Mouse (Mus musculus): ENCODE data around the gene Mfsd10. TPM values are rescaled to one million over a fixed set of nuclear protein-coding genes. Genes with fewer than 3 reads are reported as not detected.
"Not testable (repeated sequence)": the region's sequence is repeated elsewhere in the genome, so short reads cannot be mapped to it uniquely, and the experiment has no call there.

The Mfsd10 gene
- polyA plus RNA-seq, 1 experiment from 2014 or later: 103 TPM

- no peak for DNase-seq (ENCODE audit: low spot score)
- ATAC-seq (ENCODE audit: insufficient number of reproducible peaks, low FRiP score, low TSS enrichment, low read depth): no peak
- H3K4me1 ChIP-seq (ENCODE audit: control insufficient read depth, insufficient read depth, low read length): peaks cover 3% of the 10 kb centered on the region; the same call in 1 of the 2 replicates
- H3K9ac ChIP-seq (ENCODE audit: low read length): no peak overlapping the region
- H3K27me3 ChIP-seq (ENCODE audit: control insufficient read depth, insufficient read depth, low read length): no peaks in the 10 kb centered on the region
- WGBS: 93% methylated on average over 6 of the region's 6 CpGs
- H3K36me3 ChIP-seq (ENCODE audit: control insufficient read depth, insufficient read depth, low read length): peaks cover 5% of the 10 kb centered on the region; the same call in 1 of the 2 replicates
- no peak overlapping the region for H3K27ac ChIP-seq (replicated peaks; ENCODE audit: low read depth, low read length)
- no peak overlapping the region for H3K4me3 ChIP-seq (ENCODE audit: low read depth, low read length)
- no peak overlapping the region for H3K4me2 ChIP-seq (ENCODE audit: low read depth, severe bottlenecking)
- H3K9me3 ChIP-seq (ENCODE audit: control insufficient read depth, low read length): no peaks in the 10 kb centered on the region
Observed at GRCm38 (mm10) chr5:34592666-34593065, 44.3 kb downstream of the Mfsd10 start.

DNA sequence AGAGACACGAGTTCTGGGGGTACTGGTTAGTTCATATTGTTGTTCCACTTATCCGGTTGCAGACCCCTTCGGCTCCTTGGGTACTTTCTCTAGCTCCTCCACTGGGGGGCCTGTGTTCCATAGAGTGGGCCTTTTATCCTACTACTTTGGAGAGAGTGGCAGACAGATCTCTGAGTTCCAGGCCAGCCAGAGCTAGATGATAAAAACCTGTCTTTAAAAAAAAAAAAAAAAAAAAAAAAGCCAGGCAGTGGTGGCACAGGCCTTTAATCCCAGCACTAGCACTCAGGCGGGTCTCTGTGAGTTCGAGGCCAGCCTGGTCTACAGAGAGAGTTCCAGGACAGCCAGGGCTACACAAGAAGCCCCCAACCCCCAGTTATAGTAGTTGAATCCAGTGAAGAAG is 44.8 kb downstream of the Mfsd10 start:
- not testable (repeated sequence) for H3K4me2 ChIP-seq (ENCODE audit: low read depth, severe bottlenecking); H3K9ac ChIP-seq (ENCODE audit: low read length); H3K27me3 ChIP-seq (ENCODE audit: control insufficient read depth, insufficient read depth, low read length); H3K9me3 ChIP-seq (ENCODE audit: control insufficient read depth, low read length); H3K4me1 ChIP-seq (ENCODE audit: control insufficient read depth, insufficient read depth, low read length); H3K36me3 ChIP-seq (ENCODE audit: control insufficient read depth, insufficient read depth, low read length); DNase-seq (ENCODE audit: low spot score); H3K27ac ChIP-seq (replicated peaks; ENCODE audit: low read depth, low read length); ATAC-seq (ENCODE audit: insufficient number of reproducible peaks, low FRiP score, low TSS enrichment, low read depth); H3K4me3 ChIP-seq (ENCODE audit: low read depth, low read length)
- 89% methylated on average over 5 of the region's 5 CpGs for WGBS

- Histone ChIP-seq H3K9ac (ENCODE audit: low read length) (no peak overlapping the region), H3K27ac (replicated peaks; ENCODE audit: low read depth, low read length) (no peak overlapping the region)
- 81% methylated on average over 5 of the region's 5 CpGs for WGBS
Observed at GRCm38 (mm10) chr5:34591388-34592004, 45.5 kb downstream of the Mfsd10 start.

GRCm38 (mm10) chr5:34590702-34591101 is 46.3 kb downstream of the Mfsd10 start:
- no peak overlapping the region for H3K4me3 ChIP-seq (ENCODE audit: low read depth, low read length)
- H3K36me3 ChIP-seq (ENCODE audit: control insufficient read depth, insufficient read depth, low read length): peaks cover 3% of the 10 kb centered on the region; the same call in 1 of the 2 replicates
- WGBS: 77% methylated on average over 4 of the region's 4 CpGs
- no peak overlapping the region for H3K9ac ChIP-seq (ENCODE audit: low read length)
- no peaks in the 10 kb centered on the region for H3K9me3 ChIP-seq (ENCODE audit: control insufficient read depth, low read length)
- no peak overlapping the region for H3K4me2 ChIP-seq (ENCODE audit: low read depth, severe bottlenecking)
- H3K27me3 ChIP-seq (ENCODE audit: control insufficient read depth, insufficient read depth, low read length): no peaks in the 10 kb centered on the region
- no peak overlapping the region for H3K27ac ChIP-seq (replicated peaks; ENCODE audit: low read depth, low read length)
- DNase-seq (ENCODE audit: low spot score) (no peak), ATAC-seq (ENCODE audit: insufficient number of reproducible peaks, low FRiP score, low TSS enrichment, low read depth) (no peak)
- peaks cover 3% of the 10 kb centered on the region; the same call in 1 of the 2 replicates for H3K4me1 ChIP-seq (ENCODE audit: control insufficient read depth, insufficient read depth, low read length)

More at GRCm38 (mm10) chr5:34591388-34592004, 45.5 kb downstream of the Mfsd10 start:
- DNase-seq (ENCODE audit: low spot score): no peak
- no peaks in the 10 kb centered on the region for H3K9me3 ChIP-seq (ENCODE audit: control insufficient read depth, low read length)
- no peak overlapping the region for H3K4me3 ChIP-seq (ENCODE audit: low read depth, low read length)
- no peaks in the 10 kb centered on the region for H3K27me3 ChIP-seq (ENCODE audit: control insufficient read depth, insufficient read depth, low read length)
- ATAC-seq (ENCODE audit: insufficient number of reproducible peaks, low FRiP score, low TSS enrichment, low read depth): no peak
- no peak overlapping the region for H3K4me2 ChIP-seq (ENCODE audit: low read depth, severe bottlenecking)
- H3K36me3 ChIP-seq (ENCODE audit: control insufficient read depth, insufficient read depth, low read length): peaks cover 3% of the 10 kb centered on the region; the same call in 1 of the 2 replicates
- peaks cover 3% of the 10 kb centered on the region; the same call in 1 of the 2 replicates for H3K4me1 ChIP-seq (ENCODE audit: control insufficient read depth, insufficient read depth, low read length)

DNA sequence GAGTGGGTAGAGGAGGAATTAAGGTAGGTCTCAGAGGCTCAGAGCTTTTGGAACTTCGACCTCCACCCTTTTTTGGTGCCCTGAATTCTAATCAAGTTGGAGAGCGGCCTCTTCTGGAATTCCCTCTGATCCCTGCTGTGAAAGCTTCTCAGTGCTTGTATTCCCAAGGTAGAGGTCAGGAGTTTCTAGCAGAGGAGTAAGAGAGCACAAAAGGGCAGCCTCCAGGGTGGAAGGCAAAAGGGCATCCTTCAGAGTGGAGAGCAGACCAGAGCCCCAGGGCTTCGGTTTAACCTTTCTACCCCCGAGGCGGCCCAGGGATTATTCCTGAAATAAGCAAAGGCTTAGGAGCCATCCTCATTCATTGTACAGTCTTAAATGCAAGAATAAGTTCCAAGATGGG is 47.0 kb downstream of the Mfsd10 start:
- no peak for DNase-seq (ENCODE audit: low spot score)
- H3K4me2 ChIP-seq (ENCODE audit: low read depth, severe bottlenecking): no peak overlapping the region
- H3K36me3 ChIP-seq (ENCODE audit: control insufficient read depth, insufficient read depth, low read length): peaks cover 3% of the 10 kb centered on the region; the same call in 1 of the 2 replicates
- no peak overlapping the region for H3K4me3 ChIP-seq (ENCODE audit: low read depth, low read length)
- no peak for ATAC-seq (ENCODE audit: insufficient number of reproducible peaks, low FRiP score, low TSS enrichment, low read depth)
- peaks cover 3% of the 10 kb centered on the region; the same call in 1 of the 2 replicates for H3K4me1 ChIP-seq (ENCODE audit: control insufficient read depth, insufficient read depth, low read length)
- H3K27me3 ChIP-seq (ENCODE audit: control insufficient read depth, insufficient read depth, low read length): no peaks in the 10 kb centered on the region
- WGBS: 30% methylated on average over 5 of the region's 5 CpGs
- H3K27ac ChIP-seq (replicated peaks; ENCODE audit: low read depth, low read length): no peak overlapping the region
- no peaks in the 10 kb centered on the region for H3K9me3 ChIP-seq (ENCODE audit: control insufficient read depth, low read length)
- H3K9ac ChIP-seq (ENCODE audit: low read length): no peak overlapping the region

DNA sequence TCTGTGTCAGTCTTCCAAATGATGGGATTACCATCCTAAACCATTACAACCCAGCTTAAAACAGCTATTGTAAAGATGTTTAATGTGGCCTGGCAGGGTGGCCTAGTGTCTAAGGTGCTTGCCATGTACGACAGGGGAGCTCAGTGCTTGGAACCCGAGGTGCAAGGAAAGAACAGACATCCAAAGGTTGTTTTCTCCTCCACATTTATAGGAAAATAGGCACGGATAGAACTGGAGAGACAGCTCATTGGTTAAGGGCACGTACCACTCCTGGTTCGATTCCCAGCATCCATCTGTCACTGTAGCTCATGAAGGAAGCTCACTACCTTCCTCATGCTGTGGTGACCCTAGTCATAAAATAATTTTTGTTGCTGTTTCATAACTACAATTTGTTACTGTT is 49.1 kb downstream of the Mfsd10 start:
- no peak overlapping the region for H3K4me3 ChIP-seq (ENCODE audit: low read depth, low read length)
- no peaks in the 10 kb centered on the region for H3K9me3 ChIP-seq (ENCODE audit: control insufficient read depth, low read length)
- H3K9ac ChIP-seq (ENCODE audit: low read length): no peak overlapping the region
- ATAC-seq (ENCODE audit: insufficient number of reproducible peaks, low FRiP score, low TSS enrichment, low read depth) (no peak), DNase-seq (ENCODE audit: low spot score) (no peak)
- H3K4me1 ChIP-seq (ENCODE audit: control insufficient read depth, insufficient read depth, low read length): peaks cover 3% of the 10 kb centered on the region; the same call in 1 of the 2 replicates
- H3K4me2 ChIP-seq (ENCODE audit: low read depth, severe bottlenecking): no peak overlapping the region
- no peaks in the 10 kb centered on the region for H3K27me3 ChIP-seq (ENCODE audit: control insufficient read depth, insufficient read depth, low read length)
- no peaks in the 10 kb centered on the region for H3K36me3 ChIP-seq (ENCODE audit: control insufficient read depth, insufficient read depth, low read length)
- WGBS: 87% methylated on average over 5 of the region's 5 CpGs
- no peak overlapping the region for H3K27ac ChIP-seq (replicated peaks; ENCODE audit: low read depth, low read length)

DNA sequence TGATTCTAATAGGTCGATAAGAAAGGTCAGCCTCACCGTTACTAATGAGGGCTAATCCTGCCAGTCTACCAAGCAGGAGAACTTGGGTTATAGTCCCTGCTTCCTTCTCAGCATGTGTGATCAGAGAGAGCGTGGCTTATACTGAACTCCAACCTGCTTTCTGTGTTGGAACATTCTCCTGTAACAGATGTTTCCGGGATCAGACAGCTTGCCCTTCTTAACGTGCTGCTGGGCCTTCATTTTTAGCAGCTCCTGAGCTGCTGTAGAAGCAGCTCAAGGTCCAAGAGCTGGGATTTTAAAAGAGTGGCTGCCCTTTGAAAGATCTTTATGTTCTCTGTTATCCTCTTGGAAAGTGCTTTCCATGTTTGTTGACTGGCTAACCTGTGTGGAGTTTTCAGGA is 51.8 kb downstream of the Mfsd10 start:
- H3K27me3 ChIP-seq (ENCODE audit: control insufficient read depth, insufficient read depth, low read length): no peaks in the 10 kb centered on the region
- no peak overlapping the region for H3K27ac ChIP-seq (replicated peaks; ENCODE audit: low read depth, low read length)
- no peaks in the 10 kb centered on the region for H3K36me3 ChIP-seq (ENCODE audit: control insufficient read depth, insufficient read depth, low read length)
- WGBS: 78% methylated on average over 5 of the region's 5 CpGs
- DNase-seq (ENCODE audit: low spot score): no peak
- ATAC-seq (ENCODE audit: insufficient number of reproducible peaks, low FRiP score, low TSS enrichment, low read depth): no peak
- no peak overlapping the region for H3K4me3 ChIP-seq (ENCODE audit: low read depth, low read length)
- H3K9ac ChIP-seq (ENCODE audit: low read length): no peak overlapping the region
- H3K4me2 ChIP-seq (ENCODE audit: low read depth, severe bottlenecking): no peak overlapping the region
- no peaks in the 10 kb centered on the region for H3K9me3 ChIP-seq (ENCODE audit: control insufficient read depth, low read length)
- peaks cover 1% of the 10 kb centered on the region; the same call in 1 of the 2 replicates for H3K4me1 ChIP-seq (ENCODE audit: control insufficient read depth, insufficient read depth, low read length)

Measured in limb, embryonic 11.5 days (tissue).